Mouse (Mus musculus) common myeloid progenitor, adult 5-6 weeks (primary cell): ENCODE measurements around the gene Ly6g6f. TPM values are rescaled to one million over a fixed set of nuclear protein-coding genes. Genes with fewer than 3 reads are reported as not detected.
A peak's percentile ranks its signal among the peaks of the same experiment; 100 is the strongest.

Source experiments
- ATAC-seq: replicated peaks from 2 replicates; pipeline ENCODE4 v1.8.0; 2016; ENCODE audit warnings: low read depth, mild to moderate bottlenecking, moderate TSS enrichment, inconsistent platforms; ENCODE audit not compliant: poor library complexity, severe bottlenecking
- total RNA-seq: library from RNA; stranded (forward); fragments of 200-1000, 187-1606 nt; gene quantifications from 2 replicates; pipeline ENCODE4 v1.2.3, GENCODE M21; 2017

Ly6g6f gene
- total RNA-seq, 1 experiment from 2014 or later, result not detected

- no peak for ATAC-seq
These were observed 22.7 kb upstream of the Ly6g6f start, which contains the start of gene Ly6g5c for GRCm38 (mm10) chr17:35108097-35108496. Gene Ly6g5c (plus strand): TSS chr17:35108279.

- ATAC-seq, result no peak
These were observed 21.1 kb upstream of the Ly6g6f start for GRCm38 (mm10) chr17:35106522-35106921.

- 0 out of 2 replicates have a peak, but pooled peaks have one; percentile 22 for ATAC-seq
These were observed 20.5 kb upstream of the Ly6g6f start for GRCm38 (mm10) chr17:35105740-35106389.

- ATAC-seq, result peak; percentile 55
These were observed 19.3 kb upstream of the Ly6g6f start for GRCm38 (mm10) chr17:35104754-35105153.

- ATAC-seq, result no peak
These were observed 18.7 kb upstream of the Ly6g6f start for GRCm38 (mm10) chr17:35104079-35104478.

- peak; percentile 58 for ATAC-seq
These were observed 17.8 kb upstream of the Ly6g6f start for GRCm38 (mm10) chr17:35103221-35103690.

- ATAC-seq, result no peak
These were observed 16.9 kb upstream of the Ly6g6f start for GRCm38 (mm10) chr17:35102299-35102698.

GRCm38 (mm10) chr17:35101161-35101560 lies 15.8 kb upstream of the Ly6g6f start:
- ATAC-seq, result no peak

- no peak for ATAC-seq
These were observed 14.9 kb upstream of the Ly6g6f start for GRCm38 (mm10) chr17:35100196-35100765.

- no peak for ATAC-seq
These were observed 11.8 kb upstream of the Ly6g6f start for GRCm38 (mm10) chr17:35097164-35097655.

- ATAC-seq, result no peak
These were observed 11.2 kb upstream of the Ly6g6f start for GRCm38 (mm10) chr17:35096597-35096996.

GRCm38 (mm10) chr17:35094475-35095365 lies 9.3 kb upstream of the Ly6g6f start:
- ATAC-seq, result no peak

- no peak for ATAC-seq
These were observed 7.2 kb upstream of the Ly6g6f start for GRCm38 (mm10) chr17:35092403-35093198.

- peak; percentile 16; the same call in 1 of the 2 replicates for ATAC-seq
These were observed 4.9 kb upstream of the Ly6g6f start for GRCm38 (mm10) chr17:35090166-35090932.

- ATAC-seq, result peak; percentile 94
These were observed 3.6 kb upstream of the Ly6g6f start, which contains the start of gene Abhd16a for GRCm38 (mm10) chr17:35088825-35089644. Gene Abhd16a (plus strand): TSS chr17:35089263.

- ATAC-seq, result no peak
These were observed 2.7 kb upstream of the Ly6g6f start for GRCm38 (mm10) chr17:35088151-35088550.

- no peak for ATAC-seq
These were observed 1.4 kb downstream of the Ly6g6f start for GRCm38 (mm10) chr17:35083929-35084497.
